Mouse (Mus musculus) hindbrain, postnatal 0 days (tissue): Measurements from ENCODE around the gene Gm20388. TPM values are rescaled to one million over a fixed set of nuclear protein-coding genes. Genes with fewer than 3 reads are reported as not detected.
A peak's percentile ranks its signal among the peaks of the same experiment; 100 is the strongest.

Source experiments
- ATAC-seq: fragments of 200-750 bp; cut with Nextera tagmentation; 2 replicates; pipeline ENCODE4 v1.8.0; 2017; ENCODE audit warnings: mild to moderate bottlenecking, moderate TSS enrichment, moderate library complexity
- DNase-seq: peaks from one replicate; pipeline ENCODE4 v3.0.0-alpha.2; 2015; ENCODE audit warnings: low spot score
- H3K27ac ChIP-seq: fragments of 300-500 bp; sonication (generic); 2 replicates; pipeline ENCODE4 v1.5.1; 2014; ENCODE audit warnings: mild to moderate bottlenecking
- H3K27me3 ChIP-seq: fragments of 300-500 bp; sonication (generic); 2 replicates; pipeline ENCODE4 v1.6.1; 2014; ENCODE audit warnings: low read length, mixed read lengths; ENCODE audit not compliant: insufficient read depth
- H3K36me3 ChIP-seq: fragments of 300-500 bp; sonication (generic); 2 replicates; pipeline ENCODE4 v1.6.1; 2014; ENCODE audit warnings: low read length, mixed read lengths; ENCODE audit not compliant: insufficient read depth
- H3K4me1 ChIP-seq: fragments of 300-500 bp; sonication (generic); 2 replicates; pipeline ENCODE4 v1.6.1; 2014; ENCODE audit warnings: antibody characterized with exemption, low read length, mixed read lengths; ENCODE audit not compliant: insufficient read depth
- H3K4me2 ChIP-seq: fragments of 300-500 bp; sonication (generic); 2 replicates; pipeline ENCODE4 v1.6.1; 2014; ENCODE audit warnings: low read depth, mild to moderate bottlenecking, low read length, moderate library complexity, mixed read lengths
- H3K4me3 ChIP-seq: fragments of 300-500 bp; sonication (generic); 2 replicates; pipeline ENCODE4 v1.5.1; 2014; ENCODE audit warnings: low read length
- H3K9ac ChIP-seq: fragments of 300-500 bp; sonication (generic); replicated peaks from 2 replicates; pipeline ENCODE4 v1.6.1; 2014; ENCODE audit warnings: mild to moderate bottlenecking, low read length, moderate library complexity, mixed read lengths
- H3K9me3 ChIP-seq: fragments of 300-500 bp; sonication (generic); 2 replicates; pipeline ENCODE4 v1.6.1; 2016; ENCODE audit warnings: low read length, mixed read lengths
- CTCF ChIP-seq: IDR thresholded peaks from 2 replicates; pipeline ENCODE4 v1.5.1; 2016; ENCODE audit warnings: antibody characterized with exemption, control low read depth, low read depth
- WGBS: fragments of 180-500 bp; shearing (Covaris S2); extraction: QIAGEN DNeasy Blood & Tissue Kit; methylation state at CpG from one replicate; pipeline ENCODE4 v1.1.7; 2014; 5-methylcytosine and 5-hydroxymethylcytosine counted together
- polyA plus RNA-seq: library from polyadenylated mRNA; unstranded; fragments of >200 nt; fragmentation: Nextera tagmentation; extraction: Ambion mirVana; gene quantifications from 2 replicates; pipeline ENCODE4 v1.2.1, GENCODE M21; 2015
- total RNA-seq: library from RNA; depleted of rRNA; stranded (reverse); fragments of >200 nt; gene quantifications from 2 replicates; pipeline ENCODE4 v1.2.3, GENCODE M21; 2014

Gm20388 gene
- total and polyA plus RNA-seq, 2 experiments from 2014 or later: 71.3 TPM; not detected in 1

- WGBS: 91% methylated on average over 4 of the region's 4 CpGs
Measured at GRCm38 (mm10) chr8:124301512-124301911, 4390.9 kb downstream of the Gm20388 start.

GRCm38 (mm10) chr8:124301935-124302555 is 4391.4 kb downstream of the Gm20388 start:
- no peak overlapping the region for H3K9ac ChIP-seq
- no peak overlapping the region for H3K4me2 ChIP-seq
- DNase-seq (no peak), ATAC-seq (no peak)
- H3K4me1 ChIP-seq: no peaks in the 10 kb centered on the region
- no peak overlapping the region for H3K27ac ChIP-seq
- no peaks in the 10 kb centered on the region for H3K36me3 ChIP-seq
- H3K27me3 ChIP-seq: no peaks in the 10 kb centered on the region
- no peaks in the 10 kb centered on the region for H3K9me3 ChIP-seq
- no peak overlapping the region for H3K4me3 ChIP-seq
- WGBS: 75% methylated on average over 7 of the region's 7 CpGs
- no peak for TF ChIP-seq CTCF

More at GRCm38 (mm10) chr8:124301512-124301911, 4390.9 kb downstream of the Gm20388 start:
- no peaks in the 10 kb centered on the region for H3K9me3 ChIP-seq
- TF ChIP-seq CTCF: no peak
- H3K4me3 ChIP-seq: no peak overlapping the region
- no peaks in the 10 kb centered on the region for H3K4me1 ChIP-seq
- no peak overlapping the region for H3K4me2 ChIP-seq
- no peak overlapping the region for H3K27ac ChIP-seq
- H3K27me3 ChIP-seq: no peaks in the 10 kb centered on the region
- no peak for ATAC-seq
- H3K36me3 ChIP-seq: no peaks in the 10 kb centered on the region
- no peak overlapping the region for H3K9ac ChIP-seq
- no peak for DNase-seq

DNA sequence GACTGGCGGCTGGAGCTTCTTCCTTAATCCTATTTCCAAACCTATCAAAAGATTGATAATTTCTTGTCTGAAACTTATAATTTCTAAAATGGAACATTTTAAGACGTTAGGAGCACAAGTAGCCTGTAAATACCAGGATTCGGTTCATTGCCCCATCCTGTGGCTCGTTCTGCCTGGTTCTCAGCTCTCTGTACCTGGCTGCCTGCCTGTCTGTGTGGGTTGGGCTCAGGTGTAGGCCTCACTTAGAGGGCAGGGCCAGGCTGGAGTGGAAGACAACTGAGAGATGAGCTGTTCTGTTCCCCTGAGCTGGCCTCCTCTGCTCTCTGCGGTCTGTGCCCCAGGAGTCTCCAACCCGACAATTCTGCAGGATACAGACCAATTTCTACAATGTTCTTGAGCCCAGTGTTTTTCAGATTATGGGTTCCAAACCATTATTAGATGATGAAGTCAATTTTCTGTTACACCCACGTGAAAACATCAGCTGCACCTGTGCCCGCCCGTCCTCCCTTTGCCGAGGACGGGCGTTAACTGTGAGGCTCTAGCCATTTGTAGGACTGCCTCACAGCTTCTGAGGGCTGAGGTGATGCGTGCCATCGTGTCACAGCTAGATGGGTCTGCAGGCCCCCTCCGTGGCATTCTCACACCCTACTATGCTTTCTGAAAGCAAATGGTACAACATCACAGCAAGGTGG is 4392.7 kb downstream of the Gm20388 start:
- Histone ChIP-seq H3K36me3 (no peaks in the 10 kb centered on the region), H3K4me1 (no peaks in the 10 kb centered on the region), H3K9me3 (no peaks in the 10 kb centered on the region), H3K4me2 (no peak overlapping the region), H3K9ac (no peak overlapping the region), H3K27ac (no peak overlapping the region), H3K4me3 (no peak overlapping the region), H3K27me3 (no peaks in the 10 kb centered on the region)
- ATAC-seq (no peak), DNase-seq (no peak)
- WGBS: 82% methylated on average over 15 of the region's 15 CpGs
- TF ChIP-seq CTCF: no peak

GRCm38 (mm10) chr8:124304141-124304540 is 4393.5 kb downstream of the Gm20388 start:
- 50% methylated on average over 4 of the region's 4 CpGs for WGBS
- no peaks in the 10 kb centered on the region for H3K27me3 ChIP-seq

GRCm38 (mm10) chr8:124306574-124306973 is 4395.9 kb downstream of the Gm20388 start:
- H3K9me3 ChIP-seq: no peaks in the 10 kb centered on the region
- no peaks in the 10 kb centered on the region for H3K27me3 ChIP-seq
- H3K9ac ChIP-seq: 0 out of 2 replicates have a peak overlapping the region, but pooled peaks have one; percentile 21
- no peaks in the 10 kb centered on the region for H3K4me1 ChIP-seq
- no peak overlapping the region for H3K4me3 ChIP-seq
- H3K27ac ChIP-seq: no peak overlapping the region
- DNase-seq: no peak
- no peak overlapping the region for H3K4me2 ChIP-seq
- TF ChIP-seq CTCF: no peak
- no peak for ATAC-seq
- 60% methylated on average over 7 of the region's 7 CpGs for WGBS
- H3K36me3 ChIP-seq: no peaks in the 10 kb centered on the region

More at GRCm38 (mm10) chr8:124304141-124304540, 4393.5 kb downstream of the Gm20388 start:
- DNase-seq (no peak), ATAC-seq (no peak; the same call in 1 of the 2 replicates)
- H3K9me3 ChIP-seq: no peaks in the 10 kb centered on the region
- no peak overlapping the region for H3K27ac ChIP-seq
- H3K9ac ChIP-seq: no peak overlapping the region
- H3K4me2 ChIP-seq: no peak overlapping the region
- no peaks in the 10 kb centered on the region for H3K36me3 ChIP-seq
- no peaks in the 10 kb centered on the region for H3K4me1 ChIP-seq
- TF ChIP-seq CTCF: no peak
- no peak overlapping the region for H3K4me3 ChIP-seq

GRCm38 (mm10) chr8:124307700-124308099 is 4397.1 kb downstream of the Gm20388 start:
- 90% methylated on average over 10 of the region's 10 CpGs for WGBS
- no peaks in the 10 kb centered on the region for H3K36me3 ChIP-seq
- H3K4me1 ChIP-seq: no peaks in the 10 kb centered on the region
- no peak overlapping the region for H3K4me3 ChIP-seq
- H3K9me3 ChIP-seq: no peaks in the 10 kb centered on the region
- no peak for TF ChIP-seq CTCF
- no peak overlapping the region for H3K9ac ChIP-seq
- no peak for DNase-seq
- no peaks in the 10 kb centered on the region for H3K27me3 ChIP-seq
- no peak for ATAC-seq
- no peak overlapping the region for H3K27ac ChIP-seq
- H3K4me2 ChIP-seq: no peak overlapping the region

- H3K4me2 ChIP-seq: no peak overlapping the region
- H3K27me3 ChIP-seq: no peaks in the 10 kb centered on the region
- DNase-seq: no peak
- TF ChIP-seq CTCF: no peak
- 78% methylated on average over 13 of the region's 13 CpGs for WGBS
- no peaks in the 10 kb centered on the region for H3K4me1 ChIP-seq
- no peak for ATAC-seq
- H3K4me3 ChIP-seq: no peak overlapping the region
- H3K9me3 ChIP-seq: no peaks in the 10 kb centered on the region
- H3K27ac ChIP-seq: no peak overlapping the region
- no peak overlapping the region for H3K9ac ChIP-seq
- no peaks in the 10 kb centered on the region for H3K36me3 ChIP-seq
Measured at GRCm38 (mm10) chr8:124310509-124310908, 4399.9 kb downstream of the Gm20388 start.
